Mouse (Mus musculus): ENCODE results near the gene Psg22.

- TF ChIP-seq CTCF (IDR thresholded peaks at IDR 0.05): no peak
- TF ChIP-seq POLR2A (IDR thresholded peaks at IDR 0.05; ENCODE audit: insufficient read depth, low read depth, low read length): no peak
- TF ChIP-seq EP300 (IDR thresholded peaks at IDR 0.05; ENCODE audit: insufficient read depth, low read depth, low read length): no peak
These were observed at the start of gene Psg22 for GRCm38 (mm10) chr7:18717790-18718189.

Data from heart, adult 2 months (tissue).